Mouse (Mus musculus) MEL (cell line): ENCODE data around the gene Macc1. TPM values are rescaled to one million over a fixed set of nuclear protein-coding genes. Genes with fewer than 3 reads are reported as not detected.

Experiments used
- DNase-seq: peaks from one replicate; pipeline ENCODE4 v3.0.0; 2011; ENCODE audit warnings: low read depth, low spot score
- H3K27ac ChIP-seq: 2 replicates; pipeline ENCODE4 v1.5.1; 2012; ENCODE audit warnings: low read depth, mild to moderate bottlenecking, control low read depth, low read length, moderate library complexity; ENCODE audit not compliant: control insufficient read depth
- H3K27me3 ChIP-seq, 2 experiments: fragments of 150-350 bp in 1 of 2; sonication (generic) in 1 of 2; 2 replicates each; pipeline ENCODE4 v1.6.1; 2012; ENCODE audit warnings: low read length in 2 of 2, mild to moderate bottlenecking in 2 of 2, improper control_type of control experiment in 1 of 2, moderate library complexity in 1 of 2; ENCODE audit not compliant: insufficient read depth in 2 of 2, control insufficient read depth in 1 of 2
- H3K36me3 ChIP-seq, 2 experiments: 2 replicates each; pipeline ENCODE4 v1.6.1; 2012 to 2014; ENCODE audit warnings: low read length in 2 of 2, improper control_type of control experiment in 1 of 2, inconsistent platforms in 1 of 2, mild to moderate bottlenecking in 1 of 2; ENCODE audit not compliant: insufficient read depth in 2 of 2, control insufficient read depth in 1 of 2
- H3K4me1 ChIP-seq, 2 experiments: fragments of 150-350 bp in 1 of 2; sonication (generic) in 1 of 2; 2 replicates each; pipeline ENCODE4 v1.6.1; 2012; ENCODE audit warnings: low read length in 2 of 2, improper control_type of control experiment in 1 of 2, mild to moderate bottlenecking in 1 of 2; ENCODE audit not compliant: insufficient read depth in 2 of 2, control insufficient read depth in 1 of 2
- H3K4me3 ChIP-seq, 2 experiments: fragments of 150-350 bp in 1 of 2; sonication (generic) in 1 of 2; 2 replicates each; pipeline ENCODE4 v1.5.1; 2012; ENCODE audit warnings: low read depth in 2 of 2, low read length in 2 of 2, mild to moderate bottlenecking in 2 of 2, moderate library complexity in 2 of 2, control low read depth in 1 of 2, improper control_type of control experiment in 1 of 2; ENCODE audit not compliant: control insufficient read depth in 1 of 2, insufficient read depth in 1 of 2
- H3K79me2 ChIP-seq: 2 replicates; pipeline ENCODE4 v1.6.1; 2012; ENCODE audit warnings: mild to moderate bottlenecking, low read length, moderate library complexity; ENCODE audit not compliant: control insufficient read depth, poor library complexity, insufficient read depth
- H3K9ac ChIP-seq: 2 replicates; pipeline ENCODE4 v1.6.1; 2012; ENCODE audit warnings: low read depth, mild to moderate bottlenecking, control low read depth, low read length, moderate library complexity; ENCODE audit not compliant: control insufficient read depth, poor library complexity, severe bottlenecking
- H3K9me3 ChIP-seq: fragments of 150-350 bp; sonication (generic); replicated peaks from 2 replicates; pipeline ENCODE4 v1.6.1; 2012; ENCODE audit warnings: mild to moderate bottlenecking, low read length, improper control_type of control experiment, moderate library complexity; ENCODE audit not compliant: insufficient read depth
- CHD2 ChIP-seq: IDR thresholded peaks from 2 replicates; pipeline ENCODE4 v1.6.1; 2011; ENCODE audit warnings: low read length, improper control_type of control experiment
- EP300 ChIP-seq, 2 experiments: IDR thresholded peaks; 2 replicates each; pipeline ENCODE4 v1.6.1; 2011; ENCODE audit warnings: improper control_type of control experiment in 2 of 2, low read length in 2 of 2, low read depth in 1 of 2, mild to moderate bottlenecking in 1 of 2
- KAT2A ChIP-seq: conservative IDR thresholded peaks from 2 replicates; pipeline ENCODE4 v1.6.1; 2012; ENCODE audit warnings: low read depth, low read length, improper control_type of control experiment, inconsistent platforms
- MAZ ChIP-seq: IDR thresholded peaks from 2 replicates; pipeline ENCODE4 v1.6.1; 2012; ENCODE audit warnings: low read depth, mild to moderate bottlenecking, inconsistent platforms, low read length, improper control_type of control experiment
- MEF2A ChIP-seq: IDR thresholded peaks from 2 replicates; pipeline ENCODE4 v1.6.1; 2014; ENCODE audit warnings: low read depth, mild to moderate bottlenecking, inconsistent platforms, low read length, improper control_type of control experiment; ENCODE audit not compliant: poor library complexity, insufficient replicate concordance, severe bottlenecking; ENCODE audit errors: extremely low read depth
- MYC ChIP-seq: IDR thresholded peaks from 2 replicates; pipeline ENCODE4 v1.6.1; 2011; ENCODE audit warnings: low read depth, mild to moderate bottlenecking, low read length, improper control_type of control experiment, moderate library complexity
- POLR2AphosphoS2 ChIP-seq: IDR thresholded peaks from 2 replicates; pipeline ENCODE4 v1.6.1; 2011; ENCODE audit warnings: low read length, improper control_type of control experiment
- RAD21 ChIP-seq: IDR thresholded peaks from 2 replicates; pipeline ENCODE4 v1.6.1; 2011; ENCODE audit warnings: mild to moderate bottlenecking, low read depth, low read length, improper control_type of control experiment
- RCOR1 ChIP-seq: IDR thresholded peaks from 2 replicates; pipeline ENCODE4 v1.6.1; 2012; ENCODE audit warnings: low read depth, mild to moderate bottlenecking, inconsistent platforms, low read length, improper control_type of control experiment
- ZC3H11A ChIP-seq: IDR thresholded peaks from 2 replicates; pipeline ENCODE4 v1.6.1; 2012; ENCODE audit warnings: low read depth, mild to moderate bottlenecking, inconsistent platforms, low read length, improper control_type of control experiment
- ZMIZ1 ChIP-seq: IDR thresholded peaks from 2 replicates; pipeline ENCODE4 v1.6.1; 2012; ENCODE audit warnings: low read depth, mild to moderate bottlenecking, inconsistent platforms, low read length, improper control_type of control experiment, moderate library complexity
- polyA plus RNA-seq, 2 experiments: library from polyadenylated mRNA; stranded (reverse) in 1 of 2; unstranded in 1 of 2; fragments of >175 nt in 1 of 2; fragments of >200 nt in 1 of 2; gene quantifications; 2 replicates each; pipeline versions ENCODE4 v1.2.1 to v1.2.4; 2012; ENCODE audit warnings: low replicate concordance in 2 of 2, low read depth in 1 of 2; ENCODE audit not compliant: insufficient read length in 2 of 2, insufficient read depth in 1 of 2, missing spikeins in 1 of 2
- total RNA-seq: library from RNA; depleted of rRNA; stranded (reverse); fragments of 300-350 nt; gene quantifications from 2 replicates; pipeline ENCODE4 v1.2.3, GENCODE M21; 2012

Gene Macc1
- total and polyA plus RNA-seq, 3 experiments = not detected

- no peaks in the 10 kb centered on the region for H3K36me3 ChIP-seq
- no peaks in the 10 kb centered on the region for H3K27me3 ChIP-seq
- H3K27ac ChIP-seq = no peak overlapping the region
- TF ChIP-seq MAZ = no peak
- no peak for TF ChIP-seq POLR2AphosphoS2
- no peak for TF ChIP-seq CHD2
- TF ChIP-seq ZMIZ1 = no peak
- H3K9ac ChIP-seq = no peak overlapping the region
- DNase-seq = no peak
- no peaks in the 10 kb centered on the region for H3K4me1 ChIP-seq
- H3K9me3 ChIP-seq = no peaks in the 10 kb centered on the region
- no peak overlapping the region for H3K4me3 ChIP-seq
- no peaks in the 10 kb centered on the region for H3K79me2 ChIP-seq
Observed at GRCm38 (mm10) chr12:119402796-119403195, 88.7 kb downstream of the Macc1 start.

- no peak for TF ChIP-seq ZC3H11A
- no peak for TF ChIP-seq MYC
- no peak for TF ChIP-seq KAT2A
- Histone ChIP-seq H3K79me2 (no peaks in the 10 kb centered on the region), H3K9ac (no peak overlapping the region), H3K36me3 (no peaks in the 10 kb centered on the region), H3K27me3 (no peaks in the 10 kb centered on the region), H3K4me1 (no peaks in the 10 kb centered on the region), H3K9me3 (no peaks in the 10 kb centered on the region), H3K4me3 (no peak overlapping the region), H3K27ac (no peak overlapping the region)
- no peak for DNase-seq
Observed at GRCm38 (mm10) chr12:119404810-119405209, 90.7 kb downstream of the Macc1 start.

GRCm38 (mm10) chr12:119410522-119410921, 96.5 kb downstream of the Macc1 start:
- H3K4me1 ChIP-seq = no peaks in the 10 kb centered on the region
- no peak for DNase-seq
- H3K27ac ChIP-seq = no peak overlapping the region
- TF ChIP-seq MEF2A (no peak), RCOR1 (no peak), RAD21 (no peak), EP300 (IDR thresholded peaks at IDR 0.05; ENCODE audit: low read depth in 1 of 2, low read length in 2 of 2) (no peak), ZC3H11A (no peak)
- H3K36me3 ChIP-seq = no peaks in the 10 kb centered on the region
- no peaks in the 10 kb centered on the region for H3K9me3 ChIP-seq
- H3K9ac ChIP-seq = no peak overlapping the region
- H3K4me3 ChIP-seq = no peak overlapping the region
- no peaks in the 10 kb centered on the region for H3K79me2 ChIP-seq
- no peaks in the 10 kb centered on the region for H3K27me3 ChIP-seq
